Mouse (Mus musculus) lung, embryonic 16.5 days (tissue): Measurements from ENCODE around the gene Cd79a. TPM values are rescaled to one million over a fixed set of nuclear protein-coding genes. Genes with fewer than 3 reads are reported as not detected.

Experiments used
- ATAC-seq: fragments of 200-750 bp; cut with Nextera tagmentation; 2 replicates; pipeline ENCODE4 v1.8.0; 2017; ENCODE audit warnings: low read depth, mild to moderate bottlenecking, moderate library complexity
- H3K27ac ChIP-seq: fragments of 300-500 bp; sonication (generic); 2 replicates; pipeline ENCODE4 v1.5.1; 2014; ENCODE audit warnings: mild to moderate bottlenecking, control low read depth, low read length
- H3K27me3 ChIP-seq: fragments of 300-500 bp; sonication (generic); 2 replicates; pipeline ENCODE4 v1.6.1; 2014; ENCODE audit warnings: low read depth, low read length, mixed read lengths; ENCODE audit not compliant: control insufficient read depth, insufficient read depth
- H3K36me3 ChIP-seq: fragments of 300-500 bp; sonication (generic); 2 replicates; pipeline ENCODE4 v1.6.1; 2014; ENCODE audit warnings: low read length; ENCODE audit not compliant: control insufficient read depth, insufficient read depth
- H3K4me1 ChIP-seq: fragments of 300-500 bp; sonication (generic); replicated peaks from 2 replicates; pipeline ENCODE4 v1.6.1; 2014; ENCODE audit warnings: low read length, mixed read lengths; ENCODE audit not compliant: control insufficient read depth, insufficient read depth
- H3K4me2 ChIP-seq: fragments of 300-500 bp; sonication (generic); 2 replicates; pipeline ENCODE4 v1.6.1; 2014; ENCODE audit warnings: low read depth, low read length, control low read depth
- H3K4me3 ChIP-seq: fragments of 300-500 bp; sonication (generic); 2 replicates; pipeline ENCODE4 v1.5.1; 2014; ENCODE audit warnings: mild to moderate bottlenecking, low read length, control low read depth
- H3K9ac ChIP-seq: fragments of 300-500 bp; sonication (generic); 2 replicates; pipeline ENCODE4 v1.6.1; 2014; ENCODE audit warnings: low read length, control low read depth
- H3K9me3 ChIP-seq: fragments of 300-500 bp; sonication (generic); 2 replicates; pipeline ENCODE4 v1.6.1; 2016; ENCODE audit warnings: low read length; ENCODE audit not compliant: control insufficient read depth
- WGBS: fragments of 180-500 bp; shearing (Covaris S2); extraction: QIAGEN DNeasy Blood & Tissue Kit; methylation state at CpG from one replicate; pipeline ENCODE4 v1.1.7; 2014; 5-methylcytosine and 5-hydroxymethylcytosine counted together
- polyA plus RNA-seq: library from polyadenylated mRNA; unstranded; fragments of >200 nt; fragmentation: Nextera tagmentation; extraction: Ambion mirVana; gene quantifications from 2 replicates; pipeline ENCODE4 v1.2.1, GENCODE M21; 2015

The Cd79a gene
- polyA plus RNA-seq, 1 experiment from 2014 or later: 0.78 TPM

GRCm38 (mm10) chr7:24884693-24885291 is 12.4 kb upstream of the Cd79a start:
- 1% methylated on average over 37 of the region's 47 CpGs for WGBS
- Histone ChIP-seq H3K9ac (peak overlapping the region; percentile 97), H3K4me3 (peak overlapping the region; percentile 74), H3K27ac (peak overlapping the region; percentile 91), H3K36me3 (peaks cover 28% of the 10 kb centered on the region), H3K27me3 (no peaks in the 10 kb centered on the region), H3K9me3 (no peaks in the 10 kb centered on the region), H3K4me1 (peaks cover 30% of the 10 kb centered on the region), H3K4me2 (peak overlapping the region; percentile 85)
- ATAC-seq: peak; percentile 1

- Histone ChIP-seq H3K9ac (peak overlapping the region; percentile 97), H3K4me1 (peaks cover 31% of the 10 kb centered on the region), H3K27ac (peak overlapping the region; percentile 28; the same call in 1 of the 2 replicates), H3K36me3 (peaks cover 29% of the 10 kb centered on the region), H3K4me3 (peak overlapping the region; percentile 74), H3K27me3 (no peaks in the 10 kb centered on the region), H3K4me2 (peak overlapping the region; percentile 85), H3K9me3 (no peaks in the 10 kb centered on the region)
- 19% methylated on average over 12 of the region's 12 CpGs for WGBS
- ATAC-seq: no peak
Measured at GRCm38 (mm10) chr7:24885468-24886307, 11.5 kb upstream of the Cd79a start.

GRCm38 (mm10) chr7:24886308-24886633 is 10.9 kb upstream of the Cd79a start:
- Histone ChIP-seq H3K4me1 (peaks cover 31% of the 10 kb centered on the region), H3K9ac (peak overlapping the region; percentile 97), H3K4me3 (peak overlapping the region; percentile 74), H3K9me3 (no peaks in the 10 kb centered on the region), H3K27me3 (no peaks in the 10 kb centered on the region), H3K27ac (peak overlapping the region; percentile 28; the same call in 1 of the 2 replicates), H3K36me3 (peaks cover 29% of the 10 kb centered on the region), H3K4me2 (peak overlapping the region; percentile 85)
- WGBS: 31% methylated on average over 4 of the region's 4 CpGs
- ATAC-seq: no peak

- no peak for ATAC-seq
- 65% methylated on average over 4 of the region's 4 CpGs for WGBS
- Histone ChIP-seq H3K27ac (no peak overlapping the region), H3K4me3 (no peak overlapping the region), H3K9me3 (no peaks in the 10 kb centered on the region), H3K36me3 (peaks cover 29% of the 10 kb centered on the region), H3K27me3 (no peaks in the 10 kb centered on the region), H3K4me1 (peaks cover 31% of the 10 kb centered on the region), H3K9ac (peak overlapping the region; percentile 97), H3K4me2 (peak overlapping the region; percentile 85)
Measured at GRCm38 (mm10) chr7:24887096-24887495, 10.1 kb upstream of the Cd79a start.

DNA sequence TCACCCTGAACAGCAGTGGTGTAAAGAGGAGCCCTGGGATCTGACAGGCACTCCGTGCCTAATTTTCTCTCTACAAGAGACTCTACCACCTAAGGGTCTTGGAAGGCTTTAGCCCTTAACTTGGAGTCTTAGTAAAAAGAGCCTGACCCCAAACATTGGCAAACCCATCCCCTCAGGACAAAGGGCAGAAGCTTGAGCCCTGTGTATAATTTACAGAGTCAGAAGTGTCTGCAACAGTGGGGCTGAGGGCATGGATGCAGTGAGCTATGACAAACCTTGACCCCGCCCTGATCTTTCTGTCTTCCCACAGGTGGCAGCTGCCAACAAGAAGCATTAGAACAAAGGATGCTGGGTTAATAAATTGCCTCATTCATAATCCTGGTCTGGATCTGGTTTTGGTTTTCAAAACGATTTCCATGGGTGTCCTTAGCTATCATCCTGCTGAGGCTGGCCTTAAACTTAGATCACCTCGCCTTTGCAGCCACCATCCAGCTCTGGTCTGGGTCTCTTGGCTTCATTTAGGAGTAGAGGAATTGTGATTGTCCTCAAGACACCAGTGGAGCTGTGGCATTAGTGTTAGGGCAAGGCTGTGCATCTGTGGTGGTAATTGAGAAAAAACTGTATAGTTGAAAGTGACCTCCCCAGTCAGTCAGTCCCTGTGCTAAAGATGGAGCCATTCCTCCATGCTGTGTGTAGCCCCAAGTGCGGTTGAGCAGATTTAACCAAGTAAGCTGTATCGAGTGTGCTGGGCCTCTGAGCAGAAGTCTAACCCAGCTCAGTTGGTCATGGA is 7.6 kb upstream of the Cd79a start:
- Histone ChIP-seq H3K36me3 (peaks cover 29% of the 10 kb centered on the region), H3K27me3 (no peaks in the 10 kb centered on the region), H3K27ac (peak overlapping the region; percentile 84), H3K9me3 (no peaks in the 10 kb centered on the region), H3K4me2 (no peak overlapping the region), H3K9ac (0 out of 2 replicates have a peak overlapping the region, but pooled peaks have one; percentile 4), H3K4me1 (peaks cover 31% of the 10 kb centered on the region), H3K4me3 (no peak overlapping the region)
- WGBS: 71% methylated on average over 6 of the region's 6 CpGs
- no peak for ATAC-seq

GRCm38 (mm10) chr7:24890281-24891216 is 6.6 kb upstream of the Cd79a start:
- no peak overlapping the region for H3K4me3 ChIP-seq
- H3K27ac ChIP-seq: peak overlapping the region; percentile 84
- peak; percentile 90 for ATAC-seq
- peaks cover 29% of the 10 kb centered on the region for H3K36me3 ChIP-seq
- no peaks in the 10 kb centered on the region for H3K9me3 ChIP-seq
- H3K27me3 ChIP-seq: no peaks in the 10 kb centered on the region
- peaks cover 28% of the 10 kb centered on the region for H3K4me1 ChIP-seq
- no peak overlapping the region for H3K9ac ChIP-seq
- H3K4me2 ChIP-seq: no peak overlapping the region
- 28% methylated on average over 10 of the region's 10 CpGs for WGBS

- Histone ChIP-seq H3K4me3 (no peak overlapping the region), H3K27me3 (no peaks in the 10 kb centered on the region), H3K9ac (no peak overlapping the region), H3K4me2 (no peak overlapping the region), H3K27ac (peak overlapping the region; percentile 84; the same call in 1 of the 2 replicates), H3K36me3 (peaks cover 26% of the 10 kb centered on the region), H3K9me3 (no peaks in the 10 kb centered on the region), H3K4me1 (peaks cover 19% of the 10 kb centered on the region)
- ATAC-seq: no peak
- 67% methylated on average over 3 of the region's 3 CpGs for WGBS
Measured at GRCm38 (mm10) chr7:24891241-24892124, 5.7 kb upstream of the Cd79a start.

- Histone ChIP-seq H3K36me3 (peaks cover 20% of the 10 kb centered on the region), H3K27me3 (no peaks in the 10 kb centered on the region), H3K9me3 (no peaks in the 10 kb centered on the region), H3K9ac (no peak overlapping the region), H3K4me3 (no peak overlapping the region), H3K27ac (no peak overlapping the region), H3K4me2 (no peak overlapping the region), H3K4me1 (peaks cover 12% of the 10 kb centered on the region)
- WGBS: 41% methylated on average over 2 of the region's 2 CpGs
- no peak for ATAC-seq
Measured at GRCm38 (mm10) chr7:24892125-24892583, 5.0 kb upstream of the Cd79a start.
